ENCODE assay signal across 19 mouse cellular contexts in genomic region chr14:121930731-121931383, GRCm38 (mm10). TPM values are rescaled to one million over a fixed set of nuclear protein-coding genes. Genes with fewer than 3 reads are reported as not detected.
DNase-seq lines count a peak whose midpoint lies in the region; ATAC-seq and TF ChIP-seq lines count a peak whose summit lies in the region.
"Had no signal": no experiment of that assay in that cellular context is flagged by ENCODE, and none has a peak within 500 bp of the region (broad histone marks: within the 10 kb centered on the region; RNA-seq: fewer than 3 reads in every experiment).

No protein-coding gene starts in this region.

- WGBS in thymus, adult 2 months = 73% methylated on average over 7 of the region's 7 CpGs

- peak overlapping the region; percentile 39; the same call in 1 of the 2 replicates for H3K27ac ChIP-seq in thymus, adult 2 months (ENCODE audit: control insufficient read depth, insufficient read depth, low read length)
- H3K27ac ChIP-seq in ES-Bruce4 (ENCODE audit: insufficient read depth, low read length) = 0 out of 2 replicates have a peak overlapping the region, but pooled peaks have one; percentile 9
- H3K27ac ChIP-seq: embryonic facial prominence, embryonic 12.5 days; lung, embryonic 15.5 days; stomach, embryonic 15.5 days had no signal

- no peak for TF ChIP-seq POLR2A in thymus, adult 2 months (IDR thresholded peaks at IDR 0.05; ENCODE audit: control insufficient read depth, extremely low read depth, insufficient read depth, low read length, poor library complexity)
- TF ChIP-seq POLR2A in ES-Bruce4 (IDR thresholded peaks at IDR 0.05; ENCODE audit: insufficient read depth, low read length) = no peak

- TF ChIP-seq EP300 in ES-Bruce4 (IDR thresholded peaks at IDR 0.05; ENCODE audit: insufficient read depth, low read depth, low read length) = no peak

- H3K4me3 ChIP-seq in thymus, adult 2 months (ENCODE audit: control insufficient read depth, insufficient read depth, low read length) = no peak overlapping the region
- no peak overlapping the region for H3K4me3 ChIP-seq in ES-Bruce4 (ENCODE audit: low read depth, low read length)
- H3K4me3 ChIP-seq: embryonic facial prominence, embryonic 12.5 days; lung, embryonic 15.5 days; stomach, embryonic 15.5 days had no signal

- peaks cover 4% of the 10 kb centered on the region; the same call in 1 of the 2 replicates for H3K9me3 ChIP-seq in ES-Bruce4 (replicated peaks; ENCODE audit: control insufficient read depth, insufficient read depth, low read length, poor library complexity, severe bottlenecking)
- H3K9me3 ChIP-seq: lung, embryonic 15.5 days; stomach, embryonic 15.5 days had no signal

- peaks cover 26% of the 10 kb centered on the region for H3K4me1 ChIP-seq in thymus, adult 2 months (replicated peaks; ENCODE audit: control insufficient read depth, insufficient read depth, low read length)
- H3K4me1 ChIP-seq in ES-Bruce4 (ENCODE audit: control insufficient read depth, insufficient read depth, low read length) = peaks cover 3% of the 10 kb centered on the region
- H3K4me1 ChIP-seq: embryonic facial prominence, embryonic 12.5 days had no signal

- TF ChIP-seq CTCF in thymus, adult 2 months (IDR thresholded peaks at IDR 0.05; ENCODE audit: borderline replicate concordance, control insufficient read depth, extremely low read depth, insufficient read depth, low read length, poor library complexity) = no peak
- TF ChIP-seq CTCF in ES-Bruce4 (IDR thresholded peaks at IDR 0.05; ENCODE audit: low read depth, low read length) = no peak

- no peak overlapping the region for H3K9ac ChIP-seq in ES-Bruce4 (ENCODE audit: low read depth, poor library complexity, severe bottlenecking)
- H3K9ac ChIP-seq: embryonic facial prominence, embryonic 12.5 days; lung, embryonic 15.5 days; stomach, embryonic 15.5 days had no signal

- H3K36me3 ChIP-seq in thymus, adult 2 months (ENCODE audit: control insufficient read depth, insufficient read depth, low read length) = 0 out of 2 replicates have a peak, but pooled peaks cover 5% of the 10 kb centered on the region
- H3K36me3 ChIP-seq in ES-Bruce4 (ENCODE audit: control insufficient read depth, insufficient read depth, low read length, poor library complexity, severe bottlenecking) = no peaks in the 10 kb centered on the region
- H3K36me3 ChIP-seq in splenic B cell, adult 2 months (ENCODE audit: control insufficient read depth, insufficient read depth, low read length, poor library complexity, severe bottlenecking) = peaks cover 5% of the 10 kb centered on the region; the same call in 1 of the 2 replicates
- H3K36me3 ChIP-seq: lung, embryonic 15.5 days had no signal

- no peak for DNase-seq in thymus, adult 2 months
- DNase-seq in thymus, postnatal 14 days = no peak
- peak; percentile 79 for DNase-seq in splenic B cell, adult 2 months (ENCODE audit: low read depth, low spot score)
- no peak for DNase-seq in adrenal gland, postnatal 4 days (ENCODE audit: low spot score in 2 of 2)
- no peak for DNase-seq in lung, adult 18-20 months
- no peak for DNase-seq in testis, postnatal 10 days (ENCODE audit: low spot score)
- DNase-seq: adrenal gland, postnatal 10 days; cerebellum, postnatal 25 days; kidney, postnatal 14 days; right cerebral cortex, postnatal 4 days had no signal

- ATAC-seq in granulocyte monocyte progenitor cell, adult 5-6 weeks (replicated peaks; ENCODE audit: poor library complexity, severe bottlenecking) = peak; percentile 34
- ATAC-seq: intestine, postnatal 0 days had no signal

- H3K27me3 ChIP-seq in thymus, adult 2 months (ENCODE audit: control insufficient read depth, insufficient read depth, low read length) = no peaks in the 10 kb centered on the region
- no peaks in the 10 kb centered on the region for H3K27me3 ChIP-seq in ES-Bruce4 (ENCODE audit: control insufficient read depth, insufficient read depth, low read length, poor library complexity, severe bottlenecking)
- no peaks in the 10 kb centered on the region for H3K27me3 ChIP-seq in splenic B cell, adult 2 months (ENCODE audit: control insufficient read depth, insufficient read depth, low read length, poor library complexity, severe bottlenecking)
- H3K27me3 ChIP-seq: embryonic facial prominence, embryonic 12.5 days; lung, embryonic 15.5 days; stomach, embryonic 15.5 days had no signal

RNA-seq across cellular contexts. Expression of gene Gpr18, which starts 15.3 kb away (rescaled TPM):
- polyA plus RNA-seq in thymus, adult 2 months (2012; rRNA removed) = 24.8 and 32.8 TPM in 2 replicates
- polyA plus RNA-seq in ES-Bruce4 (2011; ENCODE audit: insufficient read depth, insufficient read length, low read depth, missing spikeins) = not detected in 2 replicates
- total RNA-seq in granulocyte monocyte progenitor cell, adult 5-6 weeks (2014; fragmentation: Nextera tagmentation) = 0.60 and 3.1 TPM in 2 replicates
- total RNA-seq in granulocyte monocyte progenitor cell, adult 5-6 weeks (2017) = 0.43 TPM in 1 of 2 replicates, not detected in the other
- under 1 TPM in 1 of 2 experiments, not detected in 1; 0.25 TPM for total RNA-seq in adrenal gland, postnatal 4 days (2021)
- total RNA-seq: layer of hippocampus, postnatal 14 days; left cerebral cortex, postnatal 14 days had no signal
- polyA plus RNA-seq: G1E had no signal

RNA-seq across cellular contexts. Expression of gene Gpr183, which starts 34.1 kb away (rescaled TPM):
- polyA plus RNA-seq in thymus, adult 2 months (2012; rRNA removed) = 10.1 and 10.3 TPM in 2 replicates
- polyA plus RNA-seq in ES-Bruce4 (2011; ENCODE audit: insufficient read depth, insufficient read length, low read depth, missing spikeins) = not detected in 2 replicates
- total RNA-seq in granulocyte monocyte progenitor cell, adult 5-6 weeks (2014; fragmentation: Nextera tagmentation) = 3.2 and 3.3 TPM in 2 replicates
- 3.4 and 3.7 TPM in 2 replicates for total RNA-seq in granulocyte monocyte progenitor cell, adult 5-6 weeks (2017)
- total RNA-seq in adrenal gland, postnatal 4 days (2021) = under 1 TPM; 0.42 to 0.56 TPM

RNA-seq across cellular contexts. Expression of gene Ubac2, which starts 52.4 kb away (rescaled TPM):
- 102 TPM in 2 replicates for polyA plus RNA-seq in thymus, adult 2 months (2012; rRNA removed)
- 42.2 and 42.3 TPM in 2 replicates for polyA plus RNA-seq in ES-Bruce4 (2011; ENCODE audit: insufficient read depth, insufficient read length, low read depth, missing spikeins)
- total RNA-seq in granulocyte monocyte progenitor cell, adult 5-6 weeks (2014; fragmentation: Nextera tagmentation) = 23.6 and 30.1 TPM in 2 replicates
- 28.3 and 34.1 TPM in 2 replicates for total RNA-seq in granulocyte monocyte progenitor cell, adult 5-6 weeks (2017)
- 10 to 100 TPM; 33.5 to 33.9 TPM for total RNA-seq in adrenal gland, postnatal 4 days (2021)
